Mouse (Mus musculus): ENCODE data around the gene Olfr348.

Olfr348 gene

DNA sequence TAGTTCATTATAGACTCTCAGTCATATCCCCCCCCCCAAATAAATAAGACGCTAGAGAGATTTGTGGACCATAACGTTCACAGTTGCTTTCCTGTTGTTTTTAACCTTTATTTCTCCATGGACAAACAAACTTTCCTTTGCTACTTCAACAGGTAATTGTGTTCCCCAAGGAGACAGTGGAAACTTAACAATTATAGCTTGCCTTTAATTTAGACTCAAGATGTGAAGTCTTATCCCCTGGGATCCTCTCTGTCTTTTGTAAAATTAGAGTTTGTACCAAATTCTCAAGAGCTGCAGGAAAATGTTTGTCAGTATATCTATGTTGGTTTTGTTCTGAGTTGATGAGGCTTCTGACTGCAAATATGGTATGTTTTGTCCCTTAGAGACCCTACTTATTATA, at the start of gene Olfr348:
TSS of gene Olfr348 (plus strand) at position 301 of the 400 bp plus-strand sequence.
- no peak for DNase-seq (ENCODE audit: low spot score)

DNA sequence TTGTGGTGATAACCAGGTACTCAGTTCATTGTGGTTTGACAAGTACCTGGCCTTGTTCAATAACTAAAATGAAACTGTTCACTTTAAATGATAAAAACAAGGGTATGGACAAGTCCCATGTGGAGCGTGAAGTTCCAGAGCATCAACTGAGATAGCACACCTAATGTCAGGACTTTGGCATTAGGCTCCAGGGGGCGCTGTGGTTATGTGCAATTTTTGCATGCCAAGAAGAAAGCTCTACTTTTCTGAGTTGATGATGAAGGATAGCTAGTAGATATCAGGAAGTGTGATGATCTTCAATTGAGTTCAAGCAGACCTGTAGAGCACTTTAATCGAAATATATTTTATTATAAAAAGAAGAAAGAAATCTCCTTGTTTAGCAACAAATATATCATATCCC, 47.9 kb upstream of the Olfr348 start:
- no peak for DNase-seq (ENCODE audit: low spot score)

DNA sequence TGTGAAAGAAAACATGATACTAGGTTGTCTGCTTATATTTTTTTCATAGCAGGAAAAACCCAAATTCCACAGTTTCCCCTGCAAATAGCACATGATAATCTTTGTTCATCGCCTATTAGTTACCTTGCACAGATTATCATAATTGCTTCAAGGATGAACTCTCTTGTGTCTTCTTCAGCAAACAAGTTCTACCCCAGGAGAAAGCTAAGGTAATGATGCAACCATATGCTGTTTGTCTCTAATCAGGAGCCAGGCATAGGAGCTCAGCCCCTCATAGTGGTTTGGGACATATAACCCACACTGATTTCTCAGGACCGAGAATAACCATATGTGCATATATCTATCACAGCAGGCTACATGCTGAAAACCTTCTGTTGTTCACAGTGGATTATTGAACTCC, 6.2 kb downstream of the Olfr348 start, which contains the start of gene Olfr50:
TSS of gene Olfr50 (plus strand) at position 301 of the 400 bp plus-strand sequence.
- no peak for DNase-seq (ENCODE audit: low spot score)

DNA sequence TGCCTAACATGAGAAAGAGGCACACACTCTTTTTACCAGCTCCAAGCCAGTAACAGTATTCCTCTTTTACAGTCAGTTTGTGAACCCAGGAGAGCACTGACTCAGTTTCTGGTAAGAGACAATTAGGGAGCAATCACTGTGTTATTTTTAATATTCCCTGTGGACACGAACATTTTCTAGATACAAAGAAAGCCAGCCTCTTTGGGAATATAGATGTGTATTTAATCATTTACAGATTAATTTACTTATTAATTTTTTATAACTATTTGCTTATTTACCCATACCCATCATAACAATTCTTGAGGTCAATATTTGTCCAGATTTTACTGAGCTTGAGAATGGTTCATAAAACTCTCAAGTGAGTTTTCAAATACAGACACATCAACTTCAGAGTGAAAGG, 32.9 kb downstream of the Olfr348 start, which contains the start of gene Olfr3:
TSS of gene Olfr3 (minus strand) at position 101 of the 400 bp plus-strand sequence.
- no peak for DNase-seq (ENCODE audit: low spot score)
